Mouse (Mus musculus): ENCODE results near the gene Asphd1. TPM values are rescaled to one million over a fixed set of nuclear protein-coding genes. Genes with fewer than 3 reads are reported as not detected.

Asphd1 gene
- polyA plus RNA-seq, 1 experiment from 2014 or later: 1.5 TPM

- WGBS: 64% methylated on average over 5 of the region's 5 CpGs
- Histone ChIP-seq H3K27ac (ENCODE audit: low read depth, low read length) (no peak overlapping the region), H3K9ac (ENCODE audit: low read length) (no peak overlapping the region), H3K4me3 (ENCODE audit: low read depth, low read length) (no peak overlapping the region), H3K27me3 (ENCODE audit: control insufficient read depth, insufficient read depth, low read length) (no peaks in the 10 kb centered on the region), H3K4me2 (no peak overlapping the region), H3K9me3 (ENCODE audit: control insufficient read depth, low read length) (no peaks in the 10 kb centered on the region), H3K4me1 (ENCODE audit: control insufficient read depth, insufficient read depth, low read length) (peaks cover 7% of the 10 kb centered on the region; the same call in 1 of the 2 replicates), H3K36me3 (ENCODE audit: control insufficient read depth, insufficient read depth, low read length) (peaks cover 15% of the 10 kb centered on the region; the same call in 1 of the 2 replicates)
- ATAC-seq (ENCODE audit: low FRiP score) (0 out of 2 replicates have a peak, but pooled peaks have one; percentile 30), DNase-seq (ENCODE audit: low spot score, missing footprints) (peak; percentile 56)
Measured at GRCm38 (mm10) chr7:126941801-126942200, 7.6 kb downstream of the Asphd1 start.

GRCm38 (mm10) chr7:126941171-126941570, 8.2 kb downstream of the Asphd1 start:
- no peaks in the 10 kb centered on the region for H3K9me3 ChIP-seq (ENCODE audit: control insufficient read depth, low read length)
- WGBS: 52% methylated on average over 6 of the region's 6 CpGs
- no peak overlapping the region for H3K27ac ChIP-seq (ENCODE audit: low read depth, low read length)
- H3K27me3 ChIP-seq (ENCODE audit: control insufficient read depth, insufficient read depth, low read length): no peaks in the 10 kb centered on the region
- DNase-seq (ENCODE audit: low spot score, missing footprints) (peak; percentile 62), ATAC-seq (ENCODE audit: low FRiP score) (no peak)
- peaks cover 15% of the 10 kb centered on the region; the same call in 1 of the 2 replicates for H3K36me3 ChIP-seq (ENCODE audit: control insufficient read depth, insufficient read depth, low read length)
- no peak overlapping the region for H3K4me2 ChIP-seq
- H3K9ac ChIP-seq (ENCODE audit: low read length): no peak overlapping the region
- no peak overlapping the region for H3K4me3 ChIP-seq (ENCODE audit: low read depth, low read length)
- peaks cover 7% of the 10 kb centered on the region; the same call in 1 of the 2 replicates for H3K4me1 ChIP-seq (ENCODE audit: control insufficient read depth, insufficient read depth, low read length)

GRCm38 (mm10) chr7:126932652-126933051, 16.7 kb downstream of the Asphd1 start:
- no peak for ATAC-seq (ENCODE audit: low FRiP score)
- Histone ChIP-seq H3K9me3 (ENCODE audit: control insufficient read depth, low read length) (no peaks in the 10 kb centered on the region), H3K4me1 (ENCODE audit: control insufficient read depth, insufficient read depth, low read length) (peaks cover 10% of the 10 kb centered on the region), H3K27me3 (ENCODE audit: control insufficient read depth, insufficient read depth, low read length) (no peaks in the 10 kb centered on the region), H3K27ac (ENCODE audit: low read depth, low read length) (no peak overlapping the region), H3K4me3 (ENCODE audit: low read depth, low read length) (no peak overlapping the region), H3K36me3 (ENCODE audit: control insufficient read depth, insufficient read depth, low read length) (peaks cover 11% of the 10 kb centered on the region), H3K9ac (ENCODE audit: low read length) (no peak overlapping the region), H3K4me2 (no peak overlapping the region)
- no peak for DNase-seq (ENCODE audit: low spot score, missing footprints)
- WGBS: 91% methylated on average over 2 of the region's 2 CpGs

DNA sequence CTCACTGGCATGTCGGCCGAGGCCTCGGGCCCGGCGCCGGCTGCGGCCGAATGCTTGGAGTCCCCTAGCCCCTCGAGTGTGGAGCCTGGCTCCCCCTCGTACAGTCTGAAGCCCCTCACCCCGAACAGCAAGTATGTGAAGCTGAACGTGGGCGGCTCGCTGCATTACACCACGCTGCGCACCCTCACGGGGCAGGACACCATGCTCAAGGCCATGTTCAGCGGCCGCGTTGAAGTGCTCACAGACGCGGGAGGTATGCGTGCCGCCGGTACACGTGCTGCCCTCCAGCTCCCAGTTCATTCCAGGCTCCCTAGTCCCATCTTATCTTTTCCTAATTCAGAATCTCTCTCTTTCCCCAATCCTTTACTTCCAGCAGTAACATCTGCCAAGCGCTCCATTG, 20.3 kb downstream of the Asphd1 start:
- Histone ChIP-seq H3K27ac (ENCODE audit: low read depth, low read length) (peak overlapping the region; percentile 51), H3K4me1 (ENCODE audit: control insufficient read depth, insufficient read depth, low read length) (peaks cover 10% of the 10 kb centered on the region), H3K9me3 (ENCODE audit: control insufficient read depth, low read length) (no peaks in the 10 kb centered on the region), H3K4me2 (peak overlapping the region; percentile 98), H3K9ac (ENCODE audit: low read length) (peak overlapping the region; percentile 84), H3K27me3 (ENCODE audit: control insufficient read depth, insufficient read depth, low read length) (no peaks in the 10 kb centered on the region), H3K4me3 (ENCODE audit: low read depth, low read length) (peak overlapping the region; percentile 86), H3K36me3 (ENCODE audit: control insufficient read depth, insufficient read depth, low read length) (peaks cover 4% of the 10 kb centered on the region; the same call in 1 of the 2 replicates)
- DNase-seq (ENCODE audit: low spot score, missing footprints) (no peak), ATAC-seq (ENCODE audit: low FRiP score) (no peak; the same call in 1 of the 2 replicates)
- under 1% methylated on average over 27 of the region's 27 CpGs for WGBS

DNA sequence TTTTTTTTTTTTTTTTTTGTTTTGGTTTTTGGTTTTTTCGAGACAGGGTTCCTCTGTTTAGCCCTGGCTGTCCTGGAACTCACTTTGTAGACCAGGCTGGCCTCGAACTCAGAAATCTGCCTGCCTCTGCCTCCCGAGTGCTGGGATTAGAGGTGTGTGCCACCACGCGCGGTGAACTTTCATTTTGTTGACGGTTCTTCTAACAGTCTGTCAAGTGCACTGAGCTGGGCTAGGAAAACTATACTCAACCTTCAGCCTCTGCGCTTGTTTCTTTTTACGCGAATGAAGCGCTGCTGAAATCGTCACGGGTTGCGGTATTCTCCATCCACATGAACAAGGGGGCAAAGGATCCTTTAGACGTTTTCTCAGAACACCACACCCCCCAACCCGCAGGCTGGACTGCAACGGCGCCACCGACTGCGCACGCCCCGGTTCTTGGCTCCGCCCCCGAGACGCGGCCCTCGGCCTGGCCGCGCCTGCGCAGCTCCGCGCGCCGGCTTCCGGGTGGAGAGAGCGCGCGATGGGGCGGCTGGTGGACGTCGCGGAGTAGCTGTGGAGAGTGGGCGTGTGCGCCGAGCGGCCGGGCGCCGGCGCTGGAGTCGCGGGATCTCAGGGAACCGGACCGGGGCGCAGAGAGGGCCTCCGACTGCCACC, 20.9 kb downstream of the Asphd1 start, which contains the start of gene Kctd13:
TSS of gene Kctd13 (plus strand) at position 496 of the 654 bp plus-strand sequence.
- Histone ChIP-seq H3K27me3 (ENCODE audit: control insufficient read depth, insufficient read depth, low read length) (no peaks in the 10 kb centered on the region), H3K4me3 (ENCODE audit: low read depth, low read length) (peak within 1 kb of the TSS; percentile 86), H3K36me3 (ENCODE audit: control insufficient read depth, insufficient read depth, low read length) (peaks cover 4% of the 10 kb centered on the region; the same call in 1 of the 2 replicates), H3K9ac (ENCODE audit: low read length) (peak within 1 kb of the TSS; percentile 84), H3K9me3 (ENCODE audit: control insufficient read depth, low read length) (no peaks in the 10 kb centered on the region), H3K4me1 (ENCODE audit: control insufficient read depth, insufficient read depth, low read length) (peaks cover 10% of the 10 kb centered on the region), H3K4me2 (peak within 1 kb of the TSS; percentile 98), H3K27ac (ENCODE audit: low read depth, low read length) (peak within 1 kb of the TSS; percentile 51)
- WGBS: 5% methylated on average over 52 of the region's 56 CpGs
- DNase-seq (ENCODE audit: low spot score, missing footprints): peak; percentile 99
- ATAC-seq (ENCODE audit: low FRiP score): peak; percentile 97

GRCm38 (mm10) chr7:126926299-126926698, 23.1 kb downstream of the Asphd1 start:
- Histone ChIP-seq H3K36me3 (ENCODE audit: control insufficient read depth, insufficient read depth, low read length) (no peaks in the 10 kb centered on the region), H3K9me3 (ENCODE audit: control insufficient read depth, low read length) (no peaks in the 10 kb centered on the region), H3K4me3 (ENCODE audit: low read depth, low read length) (no peak overlapping the region), H3K27ac (ENCODE audit: low read depth, low read length) (no peak overlapping the region), H3K27me3 (ENCODE audit: control insufficient read depth, insufficient read depth, low read length) (no peaks in the 10 kb centered on the region), H3K4me1 (ENCODE audit: control insufficient read depth, insufficient read depth, low read length) (peaks cover 25% of the 10 kb centered on the region), H3K4me2 (no peak overlapping the region), H3K9ac (ENCODE audit: low read length) (no peak overlapping the region)
- WGBS: 63% methylated on average over 3 of the region's 3 CpGs
- ATAC-seq (ENCODE audit: low FRiP score) (no peak), DNase-seq (ENCODE audit: low spot score, missing footprints) (no peak)

GRCm38 (mm10) chr7:126923999-126924398, 25.4 kb downstream of the Asphd1 start:
- Histone ChIP-seq H3K4me3 (ENCODE audit: low read depth, low read length) (no peak overlapping the region), H3K4me2 (no peak overlapping the region), H3K27me3 (ENCODE audit: control insufficient read depth, insufficient read depth, low read length) (no peaks in the 10 kb centered on the region), H3K9ac (ENCODE audit: low read length) (no peak overlapping the region), H3K4me1 (ENCODE audit: control insufficient read depth, insufficient read depth, low read length) (peaks cover 21% of the 10 kb centered on the region), H3K36me3 (ENCODE audit: control insufficient read depth, insufficient read depth, low read length) (no peaks in the 10 kb centered on the region), H3K9me3 (ENCODE audit: control insufficient read depth, low read length) (no peaks in the 10 kb centered on the region), H3K27ac (ENCODE audit: low read depth, low read length) (peak overlapping the region; percentile 35; the same call in 1 of the 2 replicates)
- WGBS: 55% methylated on average over 5 of the region's 5 CpGs
- no peak for ATAC-seq (ENCODE audit: low FRiP score)
- no peak for DNase-seq (ENCODE audit: low spot score, missing footprints)

DNA sequence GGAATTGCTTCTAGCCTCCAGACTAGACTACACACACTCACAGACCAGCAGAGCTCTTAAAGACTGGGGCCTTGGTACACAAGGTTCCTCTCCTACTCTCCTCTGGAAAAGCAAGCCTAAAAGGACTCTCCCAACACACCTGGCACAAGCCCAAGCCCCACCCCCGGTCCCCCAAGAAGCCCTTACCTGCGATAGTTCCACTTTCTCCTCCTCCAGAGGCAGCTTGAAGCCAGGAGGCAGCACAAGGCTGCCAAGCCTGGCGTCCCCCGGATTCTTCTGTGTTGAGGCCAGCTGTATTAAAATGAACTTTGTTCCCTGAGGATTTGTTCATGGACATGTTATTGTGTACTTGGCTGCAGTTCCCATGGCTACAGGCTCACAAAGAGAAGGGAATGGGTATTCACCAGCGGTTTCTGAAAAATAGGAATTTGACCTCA, 26.7 kb downstream of the Asphd1 start, which contains the start of gene Tmem219:
TSS of gene Tmem219 (minus strand) at position 294 of the 437 bp plus-strand sequence.
- 29% methylated on average over 5 of the region's 5 CpGs for WGBS
- DNase-seq (ENCODE audit: low spot score, missing footprints): peak; percentile 93
- Histone ChIP-seq H3K4me1 (ENCODE audit: control insufficient read depth, insufficient read depth, low read length) (peaks cover 21% of the 10 kb centered on the region), H3K36me3 (ENCODE audit: control insufficient read depth, insufficient read depth, low read length) (no peaks in the 10 kb centered on the region), H3K4me2 (peak within 1 kb of the TSS; percentile 48), H3K27ac (ENCODE audit: low read depth, low read length) (peak within 1 kb of the TSS; percentile 84), H3K9me3 (ENCODE audit: control insufficient read depth, low read length) (no peaks in the 10 kb centered on the region), H3K4me3 (ENCODE audit: low read depth, low read length) (peak within 1 kb of the TSS; percentile 29), H3K9ac (ENCODE audit: low read length) (peak within 1 kb of the TSS; percentile 65), H3K27me3 (ENCODE audit: control insufficient read depth, insufficient read depth, low read length) (no peaks in the 10 kb centered on the region)
- ATAC-seq (ENCODE audit: low FRiP score): peak; percentile 85

- Histone ChIP-seq H3K27ac (ENCODE audit: low read depth, low read length) (peak overlapping the region; percentile 84; the same call in 1 of the 2 replicates), H3K4me1 (ENCODE audit: control insufficient read depth, insufficient read depth, low read length) (peaks cover 21% of the 10 kb centered on the region), H3K36me3 (ENCODE audit: control insufficient read depth, insufficient read depth, low read length) (no peaks in the 10 kb centered on the region), H3K27me3 (ENCODE audit: control insufficient read depth, insufficient read depth, low read length) (no peaks in the 10 kb centered on the region), H3K9ac (ENCODE audit: low read length) (peak overlapping the region; percentile 65; the same call in 1 of the 2 replicates), H3K4me2 (peak overlapping the region; percentile 48), H3K9me3 (ENCODE audit: control insufficient read depth, low read length) (no peaks in the 10 kb centered on the region), H3K4me3 (ENCODE audit: low read depth, low read length) (peak overlapping the region; percentile 29)
- ATAC-seq (ENCODE audit: low FRiP score) (no peak), DNase-seq (ENCODE audit: low spot score, missing footprints) (no peak)
- WGBS: 85% methylated on average over 2 of the region's 2 CpGs
Measured at GRCm38 (mm10) chr7:126921563-126921962, 27.8 kb downstream of the Asphd1 start.
